Mouse (Mus musculus): ENCODE measurements around the gene Olfr982.

Gene Olfr982

GRCm38 (mm10) chr9:40073529-40073928, at the start of gene Olfr982:
Gene Olfr982, plus strand, starts transcription at chr9:40073829.
- no peaks in the 10 kb centered on the region for H3K36me3 ChIP-seq (ENCODE audit: insufficient read depth, low read length)
- peak within 1 kb of the TSS; percentile 58 for H3K4me3 ChIP-seq (replicated peaks; ENCODE audit: low read length)
- H3K4me1 ChIP-seq (replicated peaks; ENCODE audit: low read depth, low read length) = peaks cover 9% of the 10 kb centered on the region; the same call in 1 of the 2 replicates
- no peaks in the 10 kb centered on the region for H3K9me3 ChIP-seq (ENCODE audit: low read length)
- H3K27me3 ChIP-seq (ENCODE audit: insufficient read depth, low read length) = peaks cover 11% of the 10 kb centered on the region
- TF ChIP-seq POU5F1 (IDR thresholded peaks at IDR 0.05; ENCODE audit: borderline replicate concordance, low read length) = no peak
- TF ChIP-seq NANOG (IDR thresholded peaks at IDR 0.05; ENCODE audit: borderline replicate concordance, low read length) = no peak
- no peak for TF ChIP-seq CTCF (conservative IDR thresholded peaks at IDR 0.05; ENCODE audit: low read length)

GRCm38 (mm10) chr9:40050138-40050537, 23.5 kb upstream of the Olfr982 start:
- Histone ChIP-seq H3K9me3 (ENCODE audit: low read length) (no peaks in the 10 kb centered on the region), H3K36me3 (ENCODE audit: insufficient read depth, low read length) (no peaks in the 10 kb centered on the region)
- TF ChIP-seq NANOG (IDR thresholded peaks at IDR 0.05; ENCODE audit: borderline replicate concordance, low read length) (no peak), POU5F1 (IDR thresholded peaks at IDR 0.05; ENCODE audit: borderline replicate concordance, low read length) (no peak), CTCF (conservative IDR thresholded peaks at IDR 0.05; ENCODE audit: low read length) (no peak)

GRCm38 (mm10) chr9:40093495-40093894, 19.9 kb downstream of the Olfr982 start, which contains the start of gene Olfr983:
Gene Olfr983, minus strand, starts transcription at chr9:40093595.
- no peaks in the 10 kb centered on the region for H3K36me3 ChIP-seq (ENCODE audit: insufficient read depth, low read length)
- TF ChIP-seq NANOG (IDR thresholded peaks at IDR 0.05; ENCODE audit: borderline replicate concordance, low read length) (no peak), POU5F1 (IDR thresholded peaks at IDR 0.05; ENCODE audit: borderline replicate concordance, low read length) (no peak), CTCF (conservative IDR thresholded peaks at IDR 0.05; ENCODE audit: low read length) (no peak)
- H3K4me1 ChIP-seq (replicated peaks; ENCODE audit: low read depth, low read length) = no peaks in the 10 kb centered on the region
- H3K9me3 ChIP-seq (ENCODE audit: low read length) = 0 out of 2 replicates have a peak, but pooled peaks cover 3% of the 10 kb centered on the region
- no peaks in the 10 kb centered on the region for H3K27me3 ChIP-seq (ENCODE audit: insufficient read depth, low read length)
- no peak within 1 kb of the TSS for H3K4me3 ChIP-seq (replicated peaks; ENCODE audit: low read length)

More at GRCm38 (mm10) chr9:40050138-40050537, 23.5 kb upstream of the Olfr982 start:
- no peaks in the 10 kb centered on the region for H3K27me3 ChIP-seq (ENCODE audit: insufficient read depth, low read length)
- H3K4me1 ChIP-seq (replicated peaks; ENCODE audit: low read depth, low read length) = peaks cover 4% of the 10 kb centered on the region
- no peak overlapping the region for H3K4me3 ChIP-seq (replicated peaks; ENCODE audit: low read length)

DNA sequence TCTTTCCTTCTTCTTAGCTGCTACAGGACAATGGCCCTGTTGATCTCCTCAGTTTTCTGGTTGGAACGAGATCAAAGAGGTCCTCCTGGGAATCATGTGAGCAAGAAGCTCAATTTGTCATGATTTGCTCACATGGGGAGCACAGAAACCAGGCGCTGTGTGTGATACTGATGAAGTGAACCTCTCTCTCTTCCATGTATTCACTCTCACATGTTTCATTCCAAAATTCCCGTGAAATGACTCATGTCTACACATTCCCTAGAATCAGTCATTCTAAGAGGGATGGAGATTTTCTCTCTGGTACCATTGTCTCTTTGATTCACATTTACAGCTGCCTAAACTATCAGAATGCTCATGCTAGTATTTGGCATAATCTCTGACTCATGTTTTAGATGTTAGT, 21.1 kb downstream of the Olfr982 start:
- no peak for TF ChIP-seq CTCF (conservative IDR thresholded peaks at IDR 0.05; ENCODE audit: low read length)
- no peak for TF ChIP-seq POU5F1 (IDR thresholded peaks at IDR 0.05; ENCODE audit: borderline replicate concordance, low read length)
- TF ChIP-seq NANOG (IDR thresholded peaks at IDR 0.05; ENCODE audit: borderline replicate concordance, low read length) = no peak
- Histone ChIP-seq H3K27me3 (ENCODE audit: insufficient read depth, low read length) (no peaks in the 10 kb centered on the region), H3K9me3 (ENCODE audit: low read length) (0 out of 2 replicates have a peak, but pooled peaks cover 3% of the 10 kb centered on the region), H3K4me1 (replicated peaks; ENCODE audit: low read depth, low read length) (no peaks in the 10 kb centered on the region), H3K4me3 (replicated peaks; ENCODE audit: low read length) (no peak overlapping the region), H3K36me3 (ENCODE audit: insufficient read depth, low read length) (no peaks in the 10 kb centered on the region)

GRCm38 (mm10) chr9:40114106-40114505, 40.5 kb downstream of the Olfr982 start, which contains the start of gene Olfr984:
Gene Olfr984, minus strand, starts transcription at chr9:40114206.
- no peaks in the 10 kb centered on the region for H3K9me3 ChIP-seq (ENCODE audit: low read length)
- no peak for TF ChIP-seq CTCF (conservative IDR thresholded peaks at IDR 0.05; ENCODE audit: low read length)
- TF ChIP-seq POU5F1 (IDR thresholded peaks at IDR 0.05; ENCODE audit: borderline replicate concordance, low read length) = no peak
- TF ChIP-seq NANOG (IDR thresholded peaks at IDR 0.05; ENCODE audit: borderline replicate concordance, low read length) = no peak

DNA sequence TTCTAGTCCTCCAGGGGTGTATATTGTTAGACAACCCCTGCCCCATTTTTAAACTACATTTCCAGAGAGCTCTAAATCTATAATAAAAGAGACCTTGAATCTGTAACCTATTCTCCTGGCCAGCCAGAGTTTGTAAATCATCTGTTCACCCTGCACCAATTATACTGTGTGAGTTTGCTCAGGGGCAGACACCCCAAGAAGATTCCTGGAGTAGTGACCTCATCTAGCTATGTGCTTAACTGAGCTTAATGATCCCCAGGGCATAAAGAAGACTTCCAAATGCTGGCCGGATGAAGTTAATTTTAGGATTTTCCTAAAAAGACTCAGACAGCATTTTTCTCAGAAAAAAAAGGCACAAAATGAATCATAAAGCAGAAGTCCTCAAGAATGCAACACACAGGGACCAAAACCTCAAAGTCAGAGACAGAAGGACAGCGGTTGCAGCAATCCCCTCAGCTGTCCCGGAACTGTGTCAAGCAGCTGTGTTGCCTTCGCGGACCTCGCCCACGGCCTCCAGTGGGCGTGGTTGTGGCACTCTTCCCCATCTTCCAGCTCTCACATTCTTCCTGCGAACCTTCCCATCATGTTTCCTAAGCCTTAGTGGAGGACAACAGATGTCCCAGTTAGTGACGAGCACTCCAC, 43.1 kb downstream of the Olfr982 start:
- no peak overlapping the region for H3K4me3 ChIP-seq (replicated peaks; ENCODE audit: low read length)
- H3K27me3 ChIP-seq (ENCODE audit: insufficient read depth, low read length) = no peaks in the 10 kb centered on the region
- H3K9me3 ChIP-seq (ENCODE audit: low read length) = no peaks in the 10 kb centered on the region
- H3K36me3 ChIP-seq (ENCODE audit: insufficient read depth, low read length) = no peaks in the 10 kb centered on the region
- H3K4me1 ChIP-seq (replicated peaks; ENCODE audit: low read depth, low read length) = no peaks in the 10 kb centered on the region
- no peak for TF ChIP-seq NANOG (IDR thresholded peaks at IDR 0.05; ENCODE audit: borderline replicate concordance, low read length)
- TF ChIP-seq CTCF (conservative IDR thresholded peaks at IDR 0.05; ENCODE audit: low read length) = no peak
- no peak for TF ChIP-seq POU5F1 (IDR thresholded peaks at IDR 0.05; ENCODE audit: borderline replicate concordance, low read length)

More at GRCm38 (mm10) chr9:40114106-40114505, 40.5 kb downstream of the Olfr982 start, which contains the start of gene Olfr984:
- no peaks in the 10 kb centered on the region for H3K36me3 ChIP-seq (ENCODE audit: insufficient read depth, low read length)
- no peaks in the 10 kb centered on the region for H3K27me3 ChIP-seq (ENCODE audit: insufficient read depth, low read length)
- H3K4me1 ChIP-seq (replicated peaks; ENCODE audit: low read depth, low read length) = no peaks in the 10 kb centered on the region
- no peak within 1 kb of the TSS for H3K4me3 ChIP-seq (replicated peaks; ENCODE audit: low read length)

- H3K36me3 ChIP-seq (ENCODE audit: insufficient read depth, low read length) = no peaks in the 10 kb centered on the region
- no peaks in the 10 kb centered on the region for H3K27me3 ChIP-seq (ENCODE audit: insufficient read depth, low read length)
- H3K4me3 ChIP-seq (replicated peaks; ENCODE audit: low read length) = no peak overlapping the region
- H3K9me3 ChIP-seq (ENCODE audit: low read length) = no peaks in the 10 kb centered on the region
- no peak for TF ChIP-seq CTCF (conservative IDR thresholded peaks at IDR 0.05; ENCODE audit: low read length)
- no peak for TF ChIP-seq POU5F1 (IDR thresholded peaks at IDR 0.05; ENCODE audit: borderline replicate concordance, low read length)
- TF ChIP-seq NANOG (IDR thresholded peaks at IDR 0.05; ENCODE audit: borderline replicate concordance, low read length) = no peak
- no peaks in the 10 kb centered on the region for H3K4me1 ChIP-seq (replicated peaks; ENCODE audit: low read depth, low read length)
These were observed 43.6 kb downstream of the Olfr982 start for GRCm38 (mm10) chr9:40117287-40117659.

Data from E14TG2a.4 (cell line).